Mouse (Mus musculus) cerebellum, adult 18-20 months (tissue): ENCODE results near the gene Col1a1.

ENCODE experiments used
- DNase-seq, 2 experiments: peaks; one replicate each; pipeline ENCODE4 v3.0.0; 2021

The Col1a1 gene

DNA sequence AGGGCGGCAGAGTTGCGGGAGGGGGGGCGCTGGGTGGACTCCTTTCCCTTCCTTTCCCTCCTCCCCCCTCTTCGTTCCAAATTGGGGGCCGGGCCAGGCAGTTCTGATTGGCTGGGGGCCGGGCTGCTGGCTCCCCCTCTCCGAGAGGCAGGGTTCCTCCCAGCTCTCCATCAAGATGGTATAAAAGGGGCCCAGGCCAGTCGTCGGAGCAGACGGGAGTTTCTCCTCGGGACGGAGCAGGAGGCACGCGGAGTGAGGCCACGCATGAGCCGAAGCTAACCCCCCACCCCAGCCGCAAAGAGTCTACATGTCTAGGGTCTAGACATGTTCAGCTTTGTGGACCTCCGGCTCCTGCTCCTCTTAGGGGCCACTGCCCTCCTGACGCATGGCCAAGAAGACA lies at the start of gene Col1a1:
TSS of gene Col1a1 (plus strand) at position 180 of the 400 bp plus-strand sequence.
- peak in 1 of 2 experiments; percentile 18 for DNase-seq

DNA sequence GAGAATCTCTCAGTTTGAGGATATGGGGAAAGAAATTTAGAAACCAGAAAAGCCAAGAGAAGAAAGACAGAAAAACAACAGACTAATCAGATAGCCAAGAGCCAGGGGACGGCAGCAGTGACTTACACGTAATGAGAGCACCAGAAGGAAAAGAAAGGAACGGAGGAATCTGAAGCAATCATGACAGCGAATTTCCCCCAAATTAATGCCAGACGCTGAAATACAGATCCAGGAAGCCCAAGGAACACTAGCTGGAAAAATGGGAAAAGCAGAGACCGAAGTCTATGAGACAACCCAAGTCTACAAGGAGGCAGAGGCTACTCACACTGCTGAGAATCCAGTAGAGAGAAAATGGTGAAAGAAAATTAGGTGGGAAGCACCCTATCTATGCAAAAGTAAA lies 44.9 kb upstream of the Col1a1 start:
- no peak for DNase-seq

DNA sequence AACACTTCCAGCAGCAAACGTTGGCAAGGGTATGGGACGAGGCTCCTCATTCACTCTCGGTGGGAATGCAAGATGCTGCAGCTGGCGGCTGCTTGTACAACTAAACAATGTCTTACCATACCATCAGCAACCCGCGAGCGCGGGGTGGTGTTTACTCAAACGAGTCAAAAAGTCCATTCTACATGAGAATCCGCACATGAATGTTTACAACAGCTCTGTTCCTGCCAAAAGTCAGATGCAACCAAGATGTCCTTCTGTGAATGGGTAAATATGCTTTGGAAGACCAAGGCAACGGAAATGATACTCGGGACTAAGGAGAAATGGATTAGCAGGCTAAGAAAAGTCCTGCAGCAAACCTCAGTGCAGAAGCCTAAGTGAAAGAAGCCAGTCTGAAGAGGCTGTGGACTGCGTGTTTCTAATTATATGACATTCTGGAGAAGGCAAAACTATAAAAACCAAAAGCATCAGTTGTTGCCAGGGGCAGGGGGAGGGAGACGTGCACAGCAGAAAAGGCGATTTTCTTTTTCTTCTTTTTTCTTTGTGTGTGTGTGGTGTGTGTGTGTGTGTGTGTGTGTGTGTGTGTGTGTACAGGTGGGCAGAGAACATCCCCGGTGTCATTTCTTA lies 39.2 kb upstream of the Col1a1 start:
- no peak for DNase-seq

DNA sequence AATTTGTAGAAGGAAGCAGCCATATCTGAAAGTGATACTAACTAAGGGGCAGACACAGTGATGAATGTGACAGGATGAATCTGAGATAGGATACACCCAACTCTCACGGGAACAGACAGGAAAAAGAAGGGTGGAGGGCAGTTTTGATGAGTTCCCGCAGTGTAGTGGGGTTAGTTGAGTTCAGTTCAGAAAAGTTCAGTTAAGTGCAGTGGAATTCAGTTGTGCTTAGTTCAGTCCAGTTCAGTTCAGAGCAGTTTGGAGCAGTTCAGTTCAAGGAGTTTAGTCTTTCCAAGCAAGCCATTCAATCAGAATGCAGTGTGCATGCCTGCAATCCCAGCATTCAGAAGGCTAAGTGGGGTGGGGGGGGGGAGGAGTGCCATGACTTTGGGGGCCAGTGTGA lies 34.8 kb upstream of the Col1a1 start:
- DNase-seq, result no peak

DNA sequence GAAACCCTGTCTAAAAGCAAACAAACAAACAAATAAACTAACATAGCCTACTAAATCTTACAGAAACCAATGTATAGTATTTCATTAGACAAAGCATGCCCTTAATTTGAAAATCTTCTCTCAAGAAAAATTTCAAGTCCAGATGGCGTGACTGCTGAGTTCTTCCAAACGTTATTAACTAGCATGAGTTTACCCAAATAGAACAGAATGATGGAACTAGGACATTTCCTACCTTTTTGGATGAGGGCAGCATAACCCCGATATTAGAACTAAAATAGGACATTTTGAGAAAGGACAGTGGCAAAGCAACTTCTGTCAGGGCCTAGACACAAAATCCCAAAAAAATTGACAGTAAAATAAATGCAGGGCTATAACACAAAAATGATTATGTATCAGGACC lies 31.7 kb upstream of the Col1a1 start:
- DNase-seq, result peak; percentile 20 to 21

DNA sequence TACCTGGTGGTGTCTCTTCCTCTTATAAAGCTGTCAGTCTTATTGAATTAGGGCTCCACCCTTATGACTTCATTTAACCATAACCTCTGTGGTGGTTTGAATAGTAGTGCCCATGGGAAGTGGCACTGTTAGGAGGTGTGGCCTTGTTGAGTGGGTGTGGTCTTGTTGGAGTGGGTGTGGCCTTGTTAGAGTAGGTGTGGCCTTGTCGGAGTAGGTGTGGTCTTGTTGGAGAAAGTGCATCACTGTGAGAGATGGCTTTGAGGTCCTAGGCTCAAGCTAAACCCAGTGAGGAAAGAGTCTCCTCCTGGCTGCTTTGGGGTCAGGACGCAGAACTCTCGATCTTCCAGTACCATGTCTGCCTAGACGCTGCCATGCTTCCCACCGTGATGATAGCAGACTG lies 25.1 kb upstream of the Col1a1 start:
- DNase-seq, result no peak

DNA sequence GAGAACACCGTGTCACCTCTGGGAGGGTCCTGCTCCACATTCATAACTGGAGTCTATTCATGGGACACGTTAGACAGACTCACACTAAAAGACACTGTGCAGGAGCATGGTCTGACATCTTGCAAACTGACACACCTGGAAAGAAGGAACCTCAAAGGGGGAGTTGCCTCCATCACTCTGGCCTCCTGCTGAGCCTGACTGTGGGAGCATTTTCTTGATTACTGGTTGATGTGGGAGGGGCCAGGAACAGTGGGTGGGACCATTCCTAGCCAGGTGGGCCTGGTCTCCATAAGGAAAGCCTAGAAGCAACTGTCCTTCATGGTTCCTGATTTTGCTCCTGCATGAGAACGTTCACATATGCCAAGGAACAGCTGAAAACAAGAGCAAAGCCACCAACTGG lies 23.5 kb upstream of the Col1a1 start:
- no peak for DNase-seq

DNA sequence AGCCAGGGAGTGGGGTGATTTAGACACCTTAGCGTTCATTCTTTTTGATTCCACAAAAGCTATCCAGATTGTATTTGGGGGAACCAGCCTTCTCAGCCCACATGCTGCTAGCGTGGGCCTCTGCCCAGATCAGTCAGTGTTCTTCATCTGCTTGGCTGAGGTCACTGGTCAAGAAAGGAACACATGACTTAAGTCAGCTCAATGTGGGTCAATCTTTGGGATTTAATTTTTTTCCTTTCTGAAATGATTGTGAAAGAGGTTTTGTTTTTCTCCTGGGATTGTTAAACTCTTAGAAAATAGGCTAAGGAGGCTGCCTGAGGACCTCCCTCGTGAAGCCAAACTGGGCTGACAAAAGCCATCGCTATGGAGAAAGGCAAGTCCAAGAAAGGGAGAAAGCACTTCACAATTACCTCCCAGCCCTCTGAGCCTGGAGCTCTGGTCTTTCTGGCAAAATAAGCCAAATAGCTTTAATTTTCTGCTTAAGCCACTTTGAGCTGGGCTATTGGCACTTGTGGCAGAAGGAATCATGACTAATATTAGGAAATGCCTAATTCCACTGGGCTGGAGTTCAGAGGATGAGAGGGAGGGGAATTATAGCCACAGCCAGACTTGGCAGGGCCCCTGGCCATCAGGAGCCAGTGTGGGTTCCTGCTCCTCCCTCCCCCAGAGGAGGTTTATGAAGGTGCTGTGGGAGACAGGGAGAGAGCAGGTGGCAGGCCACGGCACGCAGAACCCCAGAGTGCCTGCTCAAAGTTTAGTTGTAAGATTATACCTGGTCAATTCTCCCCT lies 22.5 kb upstream of the Col1a1 start:
- DNase-seq, result peak; percentile 68 to 80

DNA sequence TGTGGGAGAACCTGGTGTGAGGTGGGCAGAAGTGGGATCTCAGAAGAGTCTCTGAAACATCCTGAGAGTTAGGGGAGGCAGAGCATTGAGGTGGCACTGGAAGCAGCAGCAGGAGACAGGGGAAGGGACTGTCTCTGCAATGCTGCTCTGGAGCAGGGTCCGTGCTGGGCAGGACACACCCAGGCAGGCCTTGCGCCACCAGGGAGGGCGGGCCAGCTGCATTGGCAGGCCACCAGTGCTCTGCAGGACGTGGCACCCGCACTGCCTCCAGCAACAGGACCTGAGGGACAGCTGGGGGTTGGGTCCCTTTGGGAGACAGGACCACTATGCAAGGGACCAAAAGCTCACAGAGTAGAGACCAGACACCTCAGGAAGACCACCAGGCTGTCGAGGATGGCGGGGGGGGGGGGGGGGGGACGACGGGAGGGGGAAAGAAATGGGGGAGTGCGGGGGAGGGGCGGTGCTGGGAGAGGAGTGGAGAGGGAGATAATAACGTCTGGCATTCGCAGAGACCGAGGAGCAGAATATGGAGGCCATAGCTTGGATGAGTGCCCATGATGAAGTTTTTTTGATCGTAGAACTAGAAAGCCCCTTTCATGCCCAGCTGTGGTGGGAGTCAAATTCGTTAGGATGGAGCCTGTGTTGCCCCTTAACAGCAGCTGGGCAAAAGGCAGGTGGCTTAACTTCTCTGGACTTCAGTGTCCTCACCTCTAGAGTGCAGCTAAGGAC lies 20.2 kb upstream of the Col1a1 start:
- DNase-seq, result peak in 1 of 2 experiments; percentile 35

DNA sequence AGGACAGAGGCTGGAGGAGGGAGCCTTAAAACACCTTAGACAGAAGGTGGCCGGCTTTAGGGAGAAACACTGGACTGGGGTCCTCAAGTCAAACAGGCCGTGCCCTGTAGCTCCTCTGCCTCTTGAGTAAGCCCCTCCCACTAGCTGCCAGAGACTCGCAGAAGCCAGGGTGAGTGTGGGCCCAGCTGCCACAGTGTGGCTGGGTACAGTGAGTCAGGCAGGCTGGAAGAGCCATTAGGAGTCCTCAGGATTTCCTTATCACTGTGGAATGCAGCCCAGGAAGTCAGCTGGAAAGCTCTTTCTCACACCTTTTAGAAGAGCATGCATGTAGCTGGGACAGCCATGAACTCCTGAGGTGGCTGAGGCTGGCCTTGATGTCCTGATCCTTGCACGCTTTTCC lies 19.5 kb upstream of the Col1a1 start:
- no peak for DNase-seq

DNA sequence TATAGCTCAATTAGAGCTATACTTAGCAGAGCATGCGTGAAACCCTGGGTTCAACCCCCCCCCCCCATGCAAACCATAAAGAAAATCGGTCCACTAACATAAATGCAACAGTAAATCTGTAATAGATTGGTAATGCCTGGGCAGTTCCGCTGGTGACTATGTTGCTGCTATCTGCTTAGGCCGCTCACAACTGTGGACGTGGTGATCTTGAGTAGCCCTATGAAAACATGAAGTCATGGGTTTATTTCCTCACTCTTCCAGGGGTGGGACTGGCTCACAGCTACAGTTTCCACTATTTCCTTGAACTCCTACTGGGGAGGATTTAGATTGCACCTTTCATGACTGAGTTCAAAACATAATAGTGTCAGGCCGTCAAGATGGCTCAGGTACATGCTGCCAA lies 18.3 kb upstream of the Col1a1 start:
- no peak for DNase-seq

DNA sequence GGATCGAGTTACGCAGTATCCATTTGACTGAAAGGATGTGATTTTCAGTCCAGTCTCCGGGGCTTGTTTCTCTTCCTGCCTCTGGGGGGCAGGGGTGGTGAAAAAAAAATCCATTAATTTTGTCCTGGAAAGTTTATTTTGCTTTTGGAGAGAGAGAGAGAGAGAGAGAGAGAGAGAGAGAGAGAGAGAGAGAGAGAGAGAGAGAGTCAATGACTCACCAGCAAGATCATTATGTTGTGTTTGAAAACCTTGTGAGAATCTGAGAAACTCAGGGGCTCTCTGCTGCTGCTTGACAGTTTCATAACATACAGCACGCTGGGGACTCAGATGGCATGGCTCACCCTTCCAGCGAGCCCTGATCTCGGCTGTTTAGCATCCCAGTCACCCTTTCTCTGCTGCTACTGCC lies 15.0 kb upstream of the Col1a1 start:
- no peak for DNase-seq

DNA sequence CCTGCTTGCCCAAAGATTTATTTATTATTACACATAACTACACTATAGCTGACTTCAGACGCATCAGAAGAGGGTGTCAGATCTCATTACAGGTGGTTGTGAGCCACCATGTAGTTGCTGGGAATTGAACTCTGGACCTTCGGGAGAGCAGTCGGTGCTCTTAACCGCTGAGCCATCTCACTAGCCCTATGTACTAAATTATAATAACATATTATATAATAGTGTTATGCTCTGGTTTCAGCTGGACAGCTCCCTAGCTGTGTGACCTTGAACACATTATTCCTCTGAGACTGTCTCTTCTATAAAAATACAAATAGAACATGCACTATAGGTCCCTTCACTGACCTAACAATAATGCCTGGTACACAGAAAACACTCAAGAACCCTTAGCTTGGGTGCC lies 11.0 kb upstream of the Col1a1 start:
- no peak for DNase-seq

DNA sequence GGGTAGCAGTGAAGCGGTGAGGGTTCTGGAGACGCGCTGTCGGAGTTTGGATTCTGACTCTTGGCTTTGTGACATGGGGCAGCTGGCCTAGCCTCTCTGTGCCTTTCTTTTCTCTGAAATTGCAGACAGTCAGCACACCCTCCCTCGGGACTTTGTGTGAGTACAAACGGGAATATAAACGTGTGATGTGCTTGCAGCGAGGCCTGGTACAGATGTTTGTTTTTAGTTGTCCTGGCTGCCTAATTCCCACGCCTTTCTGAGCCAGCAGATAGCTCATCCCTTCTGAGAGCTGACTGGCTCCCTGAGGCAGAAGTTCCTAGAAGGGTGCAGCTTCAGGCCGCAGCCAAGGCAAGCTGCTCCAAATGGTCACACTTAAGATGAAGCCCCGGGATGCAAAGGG lies 9.6 kb upstream of the Col1a1 start:
- no peak for DNase-seq

DNA sequence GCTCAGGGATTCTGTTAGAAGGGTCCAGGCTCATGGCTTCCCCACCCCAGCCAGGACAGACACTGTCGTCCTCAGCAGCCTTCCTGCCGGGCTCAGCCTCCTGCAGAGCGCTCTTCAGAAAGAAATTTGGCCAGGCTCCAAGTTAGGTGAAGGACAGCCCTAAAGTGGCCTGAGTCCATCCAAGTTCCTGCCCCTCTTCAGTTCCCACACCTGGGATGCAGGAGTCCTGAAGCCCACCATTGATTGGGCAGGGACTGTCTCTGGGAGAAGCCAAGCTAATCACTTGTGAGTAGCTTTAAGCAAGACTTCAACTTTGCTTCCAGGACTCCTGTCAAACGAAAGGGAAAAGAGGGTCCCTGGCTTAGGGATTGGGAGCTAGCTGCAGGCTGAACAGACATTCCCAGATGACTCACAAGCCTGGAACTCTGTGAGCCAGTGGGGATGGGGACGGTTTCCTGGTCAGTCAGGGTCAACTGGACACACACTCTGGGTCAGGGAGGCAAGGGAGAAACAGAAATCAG lies 8.2 kb upstream of the Col1a1 start:
- DNase-seq, result no peak

DNA sequence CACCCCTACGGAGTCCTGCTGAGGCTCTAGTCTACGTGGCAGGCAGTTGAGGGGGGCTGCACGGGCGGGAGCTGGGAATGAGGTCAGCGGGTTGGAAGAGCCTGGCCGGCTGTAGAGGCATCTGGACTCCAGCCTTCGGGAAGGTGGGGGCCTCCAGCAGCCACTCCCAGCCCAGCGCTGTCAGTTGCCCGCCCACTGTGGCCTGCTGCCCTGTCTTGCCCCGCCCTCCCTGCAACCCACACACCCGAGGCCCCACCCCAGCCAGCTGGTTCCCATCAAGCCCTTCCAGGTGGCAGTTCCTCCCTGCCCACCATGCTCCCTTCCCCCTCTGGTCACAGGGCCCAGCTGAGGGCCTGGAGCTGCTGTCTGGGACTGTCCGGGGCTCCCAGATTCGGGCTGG lies 7.2 kb upstream of the Col1a1 start:
- DNase-seq, result peak in 1 of 2 experiments; percentile 39

DNA sequence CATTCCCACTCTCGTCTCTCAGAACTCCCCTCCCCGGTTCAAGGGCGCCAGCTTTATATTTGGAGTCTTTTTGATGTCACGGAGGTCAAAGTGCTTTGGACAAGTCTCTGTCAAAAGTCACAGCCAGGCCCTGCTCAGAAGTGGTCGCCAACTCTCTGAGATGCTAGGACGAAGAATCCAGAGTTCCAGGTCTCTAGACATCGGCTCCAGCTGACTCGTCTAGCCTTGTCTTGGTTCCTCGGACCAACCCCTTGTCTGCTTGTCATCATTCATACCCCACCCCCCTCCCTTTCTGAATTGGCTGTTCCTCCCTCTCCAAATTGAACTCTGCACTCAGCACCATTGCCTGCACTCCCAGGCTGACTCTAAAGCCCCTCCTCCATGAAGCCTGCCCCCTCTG lies 6.4 kb upstream of the Col1a1 start:
- DNase-seq, result no peak

DNA sequence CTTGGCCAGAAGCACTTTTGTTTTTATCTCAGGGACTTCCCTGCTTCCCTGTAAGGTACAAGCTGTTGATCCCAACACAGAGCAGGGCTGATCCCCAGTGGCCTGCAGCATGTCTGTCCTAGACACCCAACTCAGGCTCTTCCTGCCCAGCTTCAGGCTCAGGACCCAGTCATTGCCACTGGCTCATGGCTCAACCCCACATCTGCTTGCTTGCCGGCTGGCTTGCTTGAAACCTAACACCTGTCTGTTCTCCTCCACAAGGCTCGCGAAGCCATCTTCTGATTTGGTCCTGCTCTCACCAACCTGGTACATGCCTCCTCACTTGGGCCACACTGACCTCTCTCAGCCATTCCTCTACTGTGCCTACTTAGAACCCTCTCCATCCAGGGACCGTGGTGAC lies 5.9 kb upstream of the Col1a1 start:
- no peak for DNase-seq

DNA sequence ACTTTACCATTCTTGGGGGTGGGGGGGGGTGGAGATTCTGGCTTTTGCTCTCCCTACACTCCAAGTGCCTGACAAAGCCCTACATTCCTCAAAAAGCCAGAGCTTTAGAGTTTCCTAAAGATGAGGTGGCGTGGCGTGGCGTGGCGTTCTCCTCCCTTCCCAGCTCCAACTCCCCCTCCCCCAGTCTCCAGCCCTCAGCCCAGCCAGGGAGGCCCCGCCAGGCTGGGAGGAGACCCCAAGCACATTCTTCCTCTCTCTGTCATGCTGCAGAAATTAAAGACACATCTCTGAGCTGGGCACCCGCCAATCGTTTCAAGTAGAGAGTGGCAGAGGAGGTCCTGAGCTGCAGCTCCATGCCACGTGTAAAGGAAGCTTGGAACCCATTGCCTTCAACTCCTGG lies 2.4 kb upstream of the Col1a1 start:
- no peak for DNase-seq

DNA sequence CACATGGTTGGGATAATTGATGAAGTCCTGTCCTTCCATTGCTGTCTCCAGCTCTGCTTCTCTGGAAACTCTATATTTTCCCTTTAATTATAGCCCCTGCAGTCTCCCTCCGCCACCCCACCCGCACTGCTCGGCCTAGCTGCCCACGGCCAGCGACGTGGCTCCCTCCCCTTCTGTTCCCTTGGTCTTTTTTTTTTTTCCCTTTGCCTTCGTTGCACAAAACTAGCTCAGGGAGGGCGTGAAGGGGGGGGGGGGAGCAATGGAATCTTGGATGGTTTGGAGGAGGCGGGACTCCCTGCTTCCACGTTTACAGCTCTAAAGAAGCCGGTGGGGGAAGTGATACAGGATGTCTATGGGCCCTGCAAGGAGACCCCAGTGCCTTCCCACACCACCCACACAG lies 1.5 kb upstream of the Col1a1 start:
- no peak for DNase-seq

DNA sequence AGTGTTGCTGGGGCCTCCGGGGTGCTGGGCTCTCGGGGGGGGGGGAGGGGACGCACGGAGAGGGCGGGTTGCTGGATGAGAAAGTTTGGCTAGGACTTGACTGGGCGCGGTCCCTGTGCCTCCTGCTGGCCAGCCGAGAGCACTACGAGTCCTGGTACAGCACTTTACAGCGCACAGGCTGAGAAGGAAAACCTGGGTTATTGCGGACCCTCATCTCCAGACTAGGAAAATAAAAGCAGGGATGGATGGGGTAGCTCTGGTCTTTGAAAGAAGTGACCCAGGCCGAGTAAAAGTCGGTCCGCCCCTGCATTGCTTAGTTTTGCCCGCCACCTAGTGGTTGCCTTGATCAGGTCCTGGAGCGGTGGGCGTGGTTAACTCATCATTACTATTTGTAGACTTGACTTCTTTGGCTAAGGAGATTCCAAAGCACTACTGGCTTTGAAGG lies 849 bp downstream of the Col1a1 start:
- peak; percentile 89 to 93 for DNase-seq

DNA sequence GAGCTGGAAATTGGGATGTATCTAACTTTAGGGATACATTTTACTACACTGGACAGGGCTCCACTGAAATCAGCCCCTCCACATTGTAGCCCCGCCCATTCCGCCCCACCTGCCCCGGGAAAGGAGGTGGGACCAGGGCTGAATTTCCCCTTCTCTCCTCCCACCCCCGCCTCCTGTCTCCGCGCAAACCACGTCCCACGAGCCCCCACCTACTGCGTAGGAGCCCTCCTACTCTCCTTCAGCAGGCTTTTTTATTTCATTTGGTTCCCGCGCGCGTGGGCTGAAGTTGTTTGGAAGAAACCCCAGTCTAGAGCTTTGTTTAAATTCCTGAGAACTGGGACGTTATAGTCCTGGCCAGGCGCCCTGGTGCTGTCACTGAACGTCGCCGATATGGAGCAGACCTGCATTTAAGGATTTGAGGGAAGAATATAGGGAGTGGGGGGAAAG lies 1.3 kb downstream of the Col1a1 start:
- DNase-seq, result no peak

DNA sequence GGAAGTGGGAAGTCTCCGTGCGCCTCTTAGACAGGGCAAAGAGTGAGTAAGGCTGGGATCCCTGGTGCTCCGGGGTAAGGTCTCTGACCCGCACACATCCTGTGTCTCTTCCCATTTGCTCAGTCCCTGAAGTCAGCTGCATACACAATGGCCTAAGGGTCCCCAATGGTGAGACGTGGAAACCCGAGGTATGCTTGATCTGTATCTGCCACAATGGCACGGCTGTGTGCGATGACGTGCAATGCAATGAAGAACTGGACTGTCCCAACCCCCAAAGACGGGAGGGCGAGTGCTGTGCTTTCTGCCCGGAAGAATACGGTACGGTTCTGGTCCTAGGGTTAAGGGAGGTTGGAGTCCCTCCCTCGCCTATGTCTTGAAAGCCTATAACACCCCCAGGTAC lies 1.8 kb downstream of the Col1a1 start:
- DNase-seq, result no peak

DNA sequence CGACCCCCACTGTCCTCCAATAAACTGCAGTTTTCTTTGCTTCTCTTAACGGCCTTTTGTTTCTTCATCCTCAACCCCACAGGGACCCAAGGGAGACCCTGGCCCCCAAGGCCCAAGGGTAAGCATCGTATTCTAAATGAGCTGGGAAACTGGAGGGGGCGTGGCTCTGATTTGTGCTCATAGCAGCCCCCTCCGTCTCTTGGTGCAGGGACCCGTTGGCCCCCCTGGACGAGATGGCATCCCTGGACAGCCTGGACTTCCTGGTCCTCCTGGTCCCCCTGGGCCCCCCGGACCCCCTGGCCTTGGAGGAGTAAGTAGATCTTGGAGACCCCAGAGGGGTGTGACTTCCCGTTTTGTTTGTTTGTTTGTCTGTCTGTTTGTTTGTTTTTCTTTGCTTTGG lies 2.3 kb downstream of the Col1a1 start:
- DNase-seq, result no peak
